Mouse (Mus musculus) fibroblast of lung, adult 2 months (primary cell): ENCODE measurements around the gene Tcp11.
A peak's percentile ranks its signal among the peaks of the same experiment; 100 is the strongest.

Experiments used
- DNase-seq: peaks from one replicate; pipeline ENCODE4 v3.0.0-alpha.2; 2011; ENCODE audit warnings: low read depth

The Tcp11 gene

GRCm38 (mm10) chr17:28084395-28084905 lies 4.0 kb upstream of the Tcp11 start:
- DNase-seq = no peak

GRCm38 (mm10) chr17:28082863-28083262 lies 2.4 kb upstream of the Tcp11 start:
- no peak for DNase-seq

- DNase-seq = no peak
Observed at GRCm38 (mm10) chr17:28081856-28082255, 1.4 kb upstream of the Tcp11 start.

- DNase-seq = no peak
Observed at GRCm38 (mm10) chr17:28081385-28081784, 946 bp upstream of the Tcp11 start.

- no peak for DNase-seq
Observed at GRCm38 (mm10) chr17:28080817-28081165, 352 bp upstream of the Tcp11 start.

- peak; percentile 53 for DNase-seq
Observed at GRCm38 (mm10) chr17:28079618-28080017, 821 bp downstream of the Tcp11 start.

- DNase-seq = no peak
Observed at GRCm38 (mm10) chr17:28078028-28078427, 2.4 kb downstream of the Tcp11 start.

- no peak for DNase-seq
Observed at GRCm38 (mm10) chr17:28074486-28074885, 6.0 kb downstream of the Tcp11 start.

GRCm38 (mm10) chr17:28072730-28073129 lies 7.7 kb downstream of the Tcp11 start:
- no peak for DNase-seq

- no peak for DNase-seq
Observed at GRCm38 (mm10) chr17:28070256-28070655, 10.2 kb downstream of the Tcp11 start.

- DNase-seq = no peak
Observed at GRCm38 (mm10) chr17:28069446-28069845, 11.0 kb downstream of the Tcp11 start.

- DNase-seq = no peak
Observed at GRCm38 (mm10) chr17:28067303-28067702, 13.1 kb downstream of the Tcp11 start.

- no peak for DNase-seq
Observed at GRCm38 (mm10) chr17:28063163-28063562, 17.3 kb downstream of the Tcp11 start.

GRCm38 (mm10) chr17:28062710-28063109 lies 17.7 kb downstream of the Tcp11 start:
- DNase-seq = no peak

- DNase-seq = no peak
Observed at GRCm38 (mm10) chr17:28061472-28061871, 19.0 kb downstream of the Tcp11 start.

- no peak for DNase-seq
Observed at GRCm38 (mm10) chr17:28060681-28061080, 19.8 kb downstream of the Tcp11 start.

- no peak for DNase-seq
Observed at GRCm38 (mm10) chr17:28058346-28058745, 22.1 kb downstream of the Tcp11 start.

- no peak for DNase-seq
Observed at GRCm38 (mm10) chr17:28052293-28052863, 28.1 kb downstream of the Tcp11 start.

GRCm38 (mm10) chr17:28050210-28050609 lies 30.2 kb downstream of the Tcp11 start:
- DNase-seq = no peak

GRCm38 (mm10) chr17:28048425-28048824 lies 32.0 kb downstream of the Tcp11 start:
- peak; percentile 43 for DNase-seq

- no peak for DNase-seq
Observed at GRCm38 (mm10) chr17:28047520-28047919, 32.9 kb downstream of the Tcp11 start.

GRCm38 (mm10) chr17:28047017-28047416 lies 33.4 kb downstream of the Tcp11 start:
- DNase-seq = no peak

GRCm38 (mm10) chr17:28042299-28042771 lies 38.1 kb downstream of the Tcp11 start:
- no peak for DNase-seq

- no peak for DNase-seq
Observed at GRCm38 (mm10) chr17:28041298-28041697, 39.1 kb downstream of the Tcp11 start.
